Mouse (Mus musculus): Measurements from ENCODE around the gene Nedd4. TPM values are rescaled to one million over a fixed set of nuclear protein-coding genes. Genes with fewer than 3 reads are reported as not detected.
A peak's percentile ranks its signal among the peaks of the same experiment; 100 is the strongest.

Nedd4 gene
- polyA plus RNA-seq, 1 experiment from 2014 or later: 478 TPM

DNA sequence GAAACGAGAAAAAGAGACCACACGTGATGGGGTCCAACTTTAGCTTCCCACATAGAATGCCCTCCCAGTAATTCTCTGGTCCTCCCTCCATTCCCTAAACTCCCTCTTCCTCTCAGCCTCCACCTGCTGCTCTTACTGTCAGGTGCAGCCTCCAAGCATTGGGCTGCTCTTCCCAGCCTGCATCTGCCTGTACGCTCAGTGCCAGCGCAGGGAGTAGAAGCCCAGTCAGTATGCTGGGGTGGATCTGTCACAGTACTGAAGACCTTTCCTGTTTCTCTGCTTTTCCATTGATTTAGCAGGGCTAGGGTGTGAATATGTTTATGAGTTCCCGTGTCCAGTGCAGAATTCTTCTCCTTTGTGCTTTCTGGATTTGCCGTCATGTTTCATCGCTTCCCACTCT lies 54.1 kb downstream of the Nedd4 start:
- DNase-seq (ENCODE audit: low spot score) (no peak), ATAC-seq (ENCODE audit: low FRiP score) (no peak)
- H3K4me2 ChIP-seq (replicated peaks): no peak overlapping the region
- no peak overlapping the region for H3K27ac ChIP-seq
- no peak overlapping the region for H3K4me3 ChIP-seq (replicated peaks; ENCODE audit: low read length)
- H3K27me3 ChIP-seq (ENCODE audit: control insufficient read depth, insufficient read depth, low read length): no peaks in the 10 kb centered on the region
- H3K9ac ChIP-seq: no peak overlapping the region
- 88% methylated on average over 7 of the region's 7 CpGs for WGBS
- no peaks in the 10 kb centered on the region for H3K4me1 ChIP-seq (replicated peaks; ENCODE audit: control insufficient read depth, insufficient read depth, low read length)
- H3K9me3 ChIP-seq (ENCODE audit: control insufficient read depth, low read length): no peaks in the 10 kb centered on the region
- peaks cover 96% of the 10 kb centered on the region for H3K36me3 ChIP-seq (replicated peaks; ENCODE audit: control insufficient read depth, insufficient read depth)

DNA sequence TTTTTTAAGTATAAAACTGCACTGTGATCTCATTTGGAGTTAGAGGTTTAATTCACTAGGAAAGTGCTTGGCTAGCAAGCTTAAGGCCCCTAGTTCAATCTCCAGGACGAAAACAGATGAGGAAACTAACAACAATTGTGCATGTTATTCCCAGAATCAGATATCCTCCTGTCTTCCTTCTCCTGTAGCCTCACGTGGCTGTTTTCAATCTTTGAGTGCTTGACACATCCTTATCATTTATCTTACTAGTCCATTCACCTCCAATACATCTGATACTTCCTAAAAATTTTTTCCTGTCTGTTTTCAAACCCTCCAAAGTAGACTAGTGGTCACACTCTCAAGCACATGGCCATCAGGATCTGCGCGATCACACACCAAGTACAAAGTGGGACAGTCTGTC lies 57.0 kb downstream of the Nedd4 start:
- Histone ChIP-seq H3K4me1 (replicated peaks; ENCODE audit: control insufficient read depth, insufficient read depth, low read length) (no peaks in the 10 kb centered on the region), H3K4me3 (replicated peaks; ENCODE audit: low read length) (no peak overlapping the region), H3K4me2 (replicated peaks) (no peak overlapping the region), H3K9me3 (ENCODE audit: control insufficient read depth, low read length) (no peaks in the 10 kb centered on the region), H3K36me3 (replicated peaks; ENCODE audit: control insufficient read depth, insufficient read depth) (peaks cover 96% of the 10 kb centered on the region), H3K9ac (no peak overlapping the region), H3K27me3 (ENCODE audit: control insufficient read depth, insufficient read depth, low read length) (no peaks in the 10 kb centered on the region), H3K27ac (no peak overlapping the region)
- no peak for ATAC-seq (ENCODE audit: low FRiP score)
- 92% methylated on average over 4 of the region's 4 CpGs for WGBS
- no peak for DNase-seq (ENCODE audit: low spot score)

DNA sequence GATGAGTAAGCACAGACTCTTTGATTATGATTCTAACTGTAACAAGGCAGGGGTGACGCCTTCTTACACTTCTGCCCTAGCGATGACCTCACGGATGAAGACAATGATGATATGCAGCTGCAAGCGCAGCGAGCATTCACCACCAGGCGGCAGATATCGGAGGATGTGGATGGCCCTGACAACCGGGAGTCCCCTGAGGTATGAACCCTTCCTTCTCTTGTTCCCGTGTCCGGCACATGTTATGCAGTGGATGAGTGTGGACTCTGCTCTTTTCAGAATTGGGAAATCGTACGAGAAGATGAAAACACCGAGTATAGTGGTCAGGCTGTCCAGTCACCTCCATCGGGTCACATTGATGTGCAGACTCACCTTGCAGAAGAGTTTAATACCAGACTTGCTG lies 59.1 kb downstream of the Nedd4 start:
- WGBS: 85% methylated on average over 14 of the region's 14 CpGs
- no peaks in the 10 kb centered on the region for H3K4me1 ChIP-seq (replicated peaks; ENCODE audit: control insufficient read depth, insufficient read depth, low read length)
- H3K9ac ChIP-seq: no peak overlapping the region
- no peaks in the 10 kb centered on the region for H3K27me3 ChIP-seq (ENCODE audit: control insufficient read depth, insufficient read depth, low read length)
- no peak overlapping the region for H3K27ac ChIP-seq
- ATAC-seq (ENCODE audit: low FRiP score) (no peak), DNase-seq (ENCODE audit: low spot score) (no peak)
- H3K4me3 ChIP-seq (replicated peaks; ENCODE audit: low read length): no peak overlapping the region
- H3K4me2 ChIP-seq (replicated peaks): no peak overlapping the region
- H3K36me3 ChIP-seq (replicated peaks; ENCODE audit: control insufficient read depth, insufficient read depth): peaks cover 98% of the 10 kb centered on the region
- H3K9me3 ChIP-seq (ENCODE audit: control insufficient read depth, low read length): no peaks in the 10 kb centered on the region

DNA sequence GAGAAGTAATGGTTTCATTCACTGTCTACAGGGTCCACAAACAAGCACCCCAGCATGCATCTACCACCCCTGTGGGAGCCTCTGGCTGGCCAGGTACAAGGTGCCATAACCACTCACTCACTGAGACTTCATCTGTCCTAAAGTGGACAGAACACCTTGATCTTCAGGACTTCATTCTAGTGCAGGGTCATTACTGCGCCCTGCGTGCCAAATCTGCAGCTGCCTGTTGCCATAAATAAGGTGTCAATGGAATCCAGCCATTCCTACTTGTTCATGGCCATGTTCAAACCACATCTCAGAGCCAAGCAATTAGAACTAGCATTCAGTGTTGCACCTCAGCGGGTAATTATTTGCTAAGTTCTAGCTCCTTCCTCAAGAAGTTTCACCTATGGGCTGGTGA lies 60.5 kb downstream of the Nedd4 start:
- H3K9me3 ChIP-seq (ENCODE audit: control insufficient read depth, low read length): no peaks in the 10 kb centered on the region
- ATAC-seq (ENCODE audit: low FRiP score) (no peak), DNase-seq (ENCODE audit: low spot score) (no peak)
- peaks cover 98% of the 10 kb centered on the region for H3K36me3 ChIP-seq (replicated peaks; ENCODE audit: control insufficient read depth, insufficient read depth)
- no peak overlapping the region for H3K4me3 ChIP-seq (replicated peaks; ENCODE audit: low read length)
- no peaks in the 10 kb centered on the region for H3K4me1 ChIP-seq (replicated peaks; ENCODE audit: control insufficient read depth, insufficient read depth, low read length)
- no peak overlapping the region for H3K4me2 ChIP-seq (replicated peaks)
- no peak overlapping the region for H3K9ac ChIP-seq
- H3K27ac ChIP-seq: no peak overlapping the region
- H3K27me3 ChIP-seq (ENCODE audit: control insufficient read depth, insufficient read depth, low read length): no peaks in the 10 kb centered on the region
- WGBS: 99% methylated on average over 3 of the region's 3 CpGs

DNA sequence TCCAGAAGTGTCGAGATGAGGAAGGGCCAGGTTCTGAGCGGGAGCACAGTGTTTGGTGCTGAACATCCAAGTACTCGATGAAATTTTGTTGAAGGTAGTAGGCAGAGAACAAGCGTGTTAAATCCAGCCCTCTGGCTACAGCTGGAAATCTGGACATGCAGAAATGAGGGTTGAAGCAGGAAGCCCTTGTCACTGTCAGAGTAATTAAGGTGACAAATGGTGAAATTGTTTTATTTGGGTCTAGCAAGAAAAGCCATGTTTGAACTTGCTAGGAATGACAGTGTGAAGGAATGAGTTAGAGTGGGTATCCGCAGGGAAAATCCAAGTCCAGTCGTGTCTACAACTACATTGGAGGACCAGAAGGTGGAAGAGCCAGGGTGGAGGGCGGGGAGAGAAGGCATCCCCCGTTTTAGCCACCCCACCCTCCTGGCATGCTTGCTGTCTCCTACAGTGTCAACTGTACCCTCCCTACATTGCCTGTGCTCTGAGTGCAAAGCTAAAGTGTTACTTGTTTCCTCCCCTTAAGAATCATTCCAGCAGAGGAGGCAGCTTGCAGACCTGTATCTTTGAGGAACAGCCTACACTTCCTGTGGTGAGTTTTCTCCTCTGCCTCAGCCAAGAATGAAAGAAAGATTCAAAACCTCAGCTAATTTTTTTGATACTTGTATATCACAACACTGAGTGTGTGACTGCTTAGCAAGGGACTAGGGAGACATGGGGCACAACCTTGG lies 62.5 kb downstream of the Nedd4 start:
- H3K27ac ChIP-seq: no peak overlapping the region
- H3K27me3 ChIP-seq (ENCODE audit: control insufficient read depth, insufficient read depth, low read length): no peaks in the 10 kb centered on the region
- H3K9ac ChIP-seq: no peak overlapping the region
- no peaks in the 10 kb centered on the region for H3K4me1 ChIP-seq (replicated peaks; ENCODE audit: control insufficient read depth, insufficient read depth, low read length)
- no peaks in the 10 kb centered on the region for H3K9me3 ChIP-seq (ENCODE audit: control insufficient read depth, low read length)
- H3K4me3 ChIP-seq (replicated peaks; ENCODE audit: low read length): no peak overlapping the region
- peaks cover 93% of the 10 kb centered on the region for H3K36me3 ChIP-seq (replicated peaks; ENCODE audit: control insufficient read depth, insufficient read depth)
- no peak for ATAC-seq (ENCODE audit: low FRiP score)
- 80% methylated on average over 8 of the region's 8 CpGs for WGBS
- no peak for DNase-seq (ENCODE audit: low spot score)
- no peak overlapping the region for H3K4me2 ChIP-seq (replicated peaks)

DNA sequence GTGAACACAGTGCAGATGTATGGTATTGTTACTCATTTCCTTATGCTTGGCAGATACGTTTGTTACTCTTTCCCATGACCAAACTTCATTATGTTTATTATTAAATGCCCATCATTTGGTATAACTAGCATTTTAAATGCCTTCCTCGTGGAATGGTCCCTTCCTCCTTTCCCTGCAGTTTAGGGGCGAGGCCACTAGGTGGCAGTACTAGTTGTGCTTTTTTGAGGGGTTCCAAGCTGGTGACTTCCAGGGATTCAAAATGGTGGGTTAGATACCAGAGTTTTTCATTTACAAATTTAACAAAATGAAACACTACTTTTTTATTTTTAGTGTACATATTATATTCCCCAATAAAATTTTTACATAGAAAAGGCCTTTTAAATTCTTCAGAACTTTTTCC lies 71.8 kb downstream of the Nedd4 start:
- Histone ChIP-seq H3K36me3 (replicated peaks; ENCODE audit: control insufficient read depth, insufficient read depth) (peaks cover 93% of the 10 kb centered on the region), H3K9ac (no peak overlapping the region), H3K27me3 (ENCODE audit: control insufficient read depth, insufficient read depth, low read length) (no peaks in the 10 kb centered on the region), H3K4me1 (replicated peaks; ENCODE audit: control insufficient read depth, insufficient read depth, low read length) (no peaks in the 10 kb centered on the region), H3K9me3 (ENCODE audit: control insufficient read depth, low read length) (no peaks in the 10 kb centered on the region), H3K27ac (no peak overlapping the region), H3K4me3 (replicated peaks; ENCODE audit: low read length) (no peak overlapping the region), H3K4me2 (replicated peaks) (no peak overlapping the region)
- DNase-seq (ENCODE audit: low spot score): peak; percentile 78
- 43% methylated on average over 3 of the region's 3 CpGs for WGBS
- ATAC-seq (ENCODE audit: low FRiP score): no peak

DNA sequence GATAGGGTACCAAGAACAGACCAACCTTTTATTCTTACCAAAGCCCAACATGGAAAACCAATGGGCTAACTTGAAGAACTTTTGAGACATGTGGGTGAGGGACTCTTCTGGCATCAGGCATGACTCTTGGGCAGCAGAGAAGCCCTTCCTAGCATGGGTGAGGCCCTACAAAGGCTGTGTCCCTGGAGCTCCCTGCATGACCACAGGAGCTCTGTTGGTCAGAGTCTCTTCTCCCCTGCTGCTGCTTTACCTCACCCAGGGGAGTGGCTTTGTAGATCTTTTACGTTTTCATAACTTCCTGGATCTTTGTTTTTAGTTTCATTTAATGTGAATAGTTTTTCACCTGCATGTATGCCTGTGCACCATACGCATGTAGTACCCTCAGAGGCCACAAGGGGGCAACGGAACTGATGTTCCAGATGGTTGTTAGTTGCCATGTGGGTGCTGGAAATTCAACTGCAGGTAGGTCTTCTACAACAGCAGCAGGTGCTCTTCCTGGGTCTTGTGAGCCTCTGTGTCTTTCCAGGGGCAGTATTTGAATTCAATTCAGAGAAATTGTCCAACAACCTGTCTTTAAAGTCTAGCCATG lies 73.8 kb downstream of the Nedd4 start:
- DNase-seq (ENCODE audit: low spot score) (peak; percentile 62), ATAC-seq (ENCODE audit: low FRiP score) (no peak)
- peaks cover 99% of the 10 kb centered on the region for H3K36me3 ChIP-seq (replicated peaks; ENCODE audit: control insufficient read depth, insufficient read depth)
- 81% methylated on average over 3 of the region's 3 CpGs for WGBS
- H3K4me1 ChIP-seq (replicated peaks; ENCODE audit: control insufficient read depth, insufficient read depth, low read length): no peaks in the 10 kb centered on the region
- H3K27ac ChIP-seq: no peak overlapping the region
- H3K4me2 ChIP-seq (replicated peaks): no peak overlapping the region
- H3K4me3 ChIP-seq (replicated peaks; ENCODE audit: low read length): no peak overlapping the region
- H3K9me3 ChIP-seq (ENCODE audit: control insufficient read depth, low read length): no peaks in the 10 kb centered on the region
- H3K9ac ChIP-seq: no peak overlapping the region
- H3K27me3 ChIP-seq (ENCODE audit: control insufficient read depth, insufficient read depth, low read length): no peaks in the 10 kb centered on the region

DNA sequence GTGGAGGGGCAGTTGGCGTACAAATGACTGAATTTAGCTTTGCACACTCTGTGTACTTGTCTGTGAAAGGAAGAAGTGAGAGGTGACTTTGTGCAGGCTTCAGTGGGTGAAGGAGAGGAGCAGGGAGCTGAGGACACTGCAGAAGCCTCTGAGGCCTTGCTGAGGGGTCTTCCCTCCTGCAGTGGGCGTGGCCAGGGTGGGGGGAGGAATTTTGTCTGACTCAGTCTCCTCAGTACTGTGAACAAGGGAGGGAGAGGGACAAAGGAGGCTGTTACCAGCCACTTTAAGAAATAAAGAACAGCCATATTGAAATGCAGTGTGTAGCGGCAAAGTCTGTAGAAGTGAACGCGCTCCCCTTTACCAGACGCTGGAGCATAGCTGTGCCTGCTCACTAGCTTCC lies 79.1 kb downstream of the Nedd4 start:
- no peak for ATAC-seq (ENCODE audit: low FRiP score)
- Histone ChIP-seq H3K27ac (no peak overlapping the region), H3K9ac (no peak overlapping the region), H3K9me3 (ENCODE audit: control insufficient read depth, low read length) (no peaks in the 10 kb centered on the region), H3K4me1 (replicated peaks; ENCODE audit: control insufficient read depth, insufficient read depth, low read length) (no peaks in the 10 kb centered on the region), H3K36me3 (replicated peaks; ENCODE audit: control insufficient read depth, insufficient read depth) (peaks cover 100% of the 10 kb centered on the region), H3K27me3 (ENCODE audit: control insufficient read depth, insufficient read depth, low read length) (no peaks in the 10 kb centered on the region), H3K4me3 (replicated peaks; ENCODE audit: low read length) (no peak overlapping the region), H3K4me2 (replicated peaks) (no peak overlapping the region)
- DNase-seq (ENCODE audit: low spot score): no peak
- WGBS: 94% methylated on average over 6 of the region's 6 CpGs

DNA sequence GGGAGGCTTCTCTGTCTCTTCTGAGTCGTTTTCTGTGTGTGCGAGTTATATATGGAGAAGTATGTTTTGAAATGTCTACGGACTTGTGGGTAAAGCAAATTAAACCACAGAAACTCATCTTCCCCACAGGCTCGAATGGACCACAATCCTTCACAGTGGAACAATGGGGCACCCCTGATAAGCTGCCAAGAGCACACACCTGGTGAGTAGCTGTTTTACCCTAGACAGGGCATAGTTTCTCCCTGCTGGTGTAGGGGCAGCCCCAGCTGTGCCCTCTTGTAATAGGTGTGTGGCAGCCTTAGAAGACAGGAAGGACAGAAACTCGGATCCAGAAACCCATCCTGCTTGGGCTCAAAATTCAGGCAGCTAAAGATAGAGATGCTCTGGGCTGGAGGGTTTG lies 84.1 kb downstream of the Nedd4 start:
- no peak overlapping the region for H3K4me3 ChIP-seq (replicated peaks; ENCODE audit: low read length)
- peaks cover 90% of the 10 kb centered on the region for H3K36me3 ChIP-seq (replicated peaks; ENCODE audit: control insufficient read depth, insufficient read depth)
- H3K9ac ChIP-seq: no peak overlapping the region
- 91% methylated on average over 5 of the region's 5 CpGs for WGBS
- H3K27me3 ChIP-seq (ENCODE audit: control insufficient read depth, insufficient read depth, low read length): no peaks in the 10 kb centered on the region
- DNase-seq (ENCODE audit: low spot score) (no peak), ATAC-seq (ENCODE audit: low FRiP score) (no peak)
- no peak overlapping the region for H3K4me2 ChIP-seq (replicated peaks)
- H3K4me1 ChIP-seq (replicated peaks; ENCODE audit: control insufficient read depth, insufficient read depth, low read length): no peaks in the 10 kb centered on the region
- H3K9me3 ChIP-seq (ENCODE audit: control insufficient read depth, low read length): no peaks in the 10 kb centered on the region
- no peak overlapping the region for H3K27ac ChIP-seq
